27 mouse cellular contexts compared by ENCODE assay signal in the genomic region with DNA sequence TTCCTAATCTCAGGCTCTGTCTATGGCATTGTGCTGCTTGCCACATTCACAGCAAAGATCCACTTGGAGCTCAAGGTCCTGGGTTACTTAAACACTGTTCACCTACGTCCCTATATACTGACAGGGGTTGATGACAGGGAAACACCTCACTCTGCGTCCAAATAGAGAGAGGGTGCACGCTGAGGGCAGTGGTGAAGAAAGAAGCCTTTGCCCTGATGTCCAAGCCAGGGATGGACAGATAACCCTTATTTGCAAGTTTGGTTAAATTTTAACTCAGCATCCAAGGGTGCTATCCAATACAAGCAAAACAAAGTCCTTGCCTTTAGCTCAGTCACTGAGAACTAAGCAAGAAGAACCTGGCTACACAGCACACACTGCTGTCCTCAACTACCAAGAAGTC. TPM values are rescaled to one million over a fixed set of nuclear protein-coding genes. Genes with fewer than 3 reads are reported as not detected.
DNase-seq lines count a peak whose midpoint lies in the region; ATAC-seq and TF ChIP-seq lines count a peak whose summit lies in the region.
"Had no signal": no experiment of that assay in that cellular context is flagged by ENCODE, and none has a peak within 500 bp of the region (broad histone marks: within the 10 kb centered on the region; RNA-seq: fewer than 3 reads in every experiment).

No protein-coding gene starts in this region.

- H3K4me1 ChIP-seq in spleen, adult 2 months (ENCODE audit: control insufficient read depth, insufficient read depth, insufficient read length) = peaks cover 31% of the 10 kb centered on the region; the same call in 1 of the 2 replicates
- H3K4me1 ChIP-seq in liver, embryonic 15.5 days (replicated peaks) = peaks cover 25% of the 10 kb centered on the region

- no peak for TF ChIP-seq CTCF in spleen, adult 2 months (IDR thresholded peaks at IDR 0.05; ENCODE audit: extremely low read depth, insufficient read depth, insufficient read length, insufficient replicate concordance)

- peak; percentile 45 for DNase-seq in kidney, adult 18-20 months
- no peak for DNase-seq in kidney, postnatal 10 days
- no peak for DNase-seq in spleen, adult 2 months (ENCODE audit: low read depth in 1 of 2, low spot score in 2 of 2)
- no peak for DNase-seq in spleen, postnatal 36 days (ENCODE audit: low spot score in 2 of 2)
- no peak for DNase-seq in embryo, embryonic 9.5 days (ENCODE audit: extremely low spot score)
- DNase-seq in urinary bladder, postnatal 36 days (ENCODE audit: low spot score in 2 of 2) = no peak
- DNase-seq: adrenal gland, adult 8-10 months; cerebellum, adult 11-12 months; cerebellum, postnatal 10 days; forebrain, postnatal 0 days; gastrocnemius, postnatal 25 days; heart, adult 18-20 months; heart, postnatal 10 days; lung, embryonic 14.5 days; right cerebral cortex, adult 18-20 months; right cerebral cortex, postnatal 4 days; thymus, adult 2 months; thymus, postnatal 4 days had no signal

- no peak overlapping the region for H3K4me3 ChIP-seq in spleen, adult 2 months (ENCODE audit: extremely low read depth, insufficient read depth, insufficient read length)
- no peak overlapping the region for H3K4me3 ChIP-seq in liver, embryonic 15.5 days (replicated peaks)
- H3K4me3 ChIP-seq: embryonic facial prominence, embryonic 12.5 days; heart, embryonic 12.5 days; limb, embryonic 12.5 days; myocyte had no signal

- H3K9ac ChIP-seq in liver, embryonic 15.5 days = no peak overlapping the region
- H3K9ac ChIP-seq: embryonic facial prominence, embryonic 12.5 days; forebrain, postnatal 0 days; heart, embryonic 12.5 days; limb, embryonic 12.5 days; lung, embryonic 14.5 days had no signal

- no peaks in the 10 kb centered on the region for H3K36me3 ChIP-seq in spleen, adult 2 months (ENCODE audit: control insufficient read depth, insufficient read depth, low read length)
- no peaks in the 10 kb centered on the region for H3K36me3 ChIP-seq in liver, embryonic 15.5 days (replicated peaks)
- H3K36me3 ChIP-seq: embryonic facial prominence, embryonic 12.5 days; heart, embryonic 12.5 days; limb, embryonic 12.5 days had no signal

- WGBS in spleen, adult 2 months = 88% methylated on average over 3 of the region's 3 CpGs
- WGBS in liver, embryonic 15.5 days (ENCODE audit: insufficient replicate concordance) = 57% methylated on average over 3 of the region's 3 CpGs

- TF ChIP-seq POLR2A in spleen, adult 2 months (IDR thresholded peaks at IDR 0.05; ENCODE audit: low read depth, low read length) = no peak

- ATAC-seq in liver, embryonic 15.5 days (ENCODE audit: insufficient read depth) = peak; percentile 75
- no peak for ATAC-seq in activated CD4-positive, CD25-positive, alpha-beta regulatory T cell, adult 4 months
- ATAC-seq: CD4-positive, CD25-positive, alpha-beta regulatory T cell, adult 4 months; forebrain, postnatal 0 days; midbrain, embryonic 16.5 days had no signal

- H3K27ac ChIP-seq in spleen, adult 2 months (ENCODE audit: insufficient read depth, low read length) = peak overlapping the region; percentile 62
- H3K27ac ChIP-seq in liver, embryonic 15.5 days (replicated peaks) = peak overlapping the region; percentile 77
- H3K27ac ChIP-seq: embryonic facial prominence, embryonic 12.5 days; limb, embryonic 12.5 days; stomach, postnatal 0 days had no signal

- H3K4me2 ChIP-seq in liver, embryonic 15.5 days = no peak overlapping the region
- H3K4me2 ChIP-seq: embryonic facial prominence, embryonic 12.5 days; heart, embryonic 12.5 days; limb, embryonic 12.5 days; lung, embryonic 14.5 days had no signal

- H3K9me3 ChIP-seq in liver, embryonic 15.5 days (replicated peaks) = no peaks in the 10 kb centered on the region
- H3K9me3 ChIP-seq: embryonic facial prominence, embryonic 12.5 days; heart, embryonic 12.5 days; limb, embryonic 12.5 days had no signal

- no peaks in the 10 kb centered on the region for H3K27me3 ChIP-seq in spleen, adult 2 months (ENCODE audit: control insufficient read depth, insufficient read depth, low read length)
- no peaks in the 10 kb centered on the region for H3K27me3 ChIP-seq in liver, embryonic 15.5 days
- H3K27me3 ChIP-seq: embryonic facial prominence, embryonic 12.5 days had no signal

RNA-seq across cellular contexts. Expression of a gene that starts 28.1 kb away (rescaled TPM):
- 94.1 and 116 TPM in 2 replicates for polyA plus RNA-seq in spleen, adult 2 months (2012; rRNA removed)
- 5.4 and 6.1 TPM in 2 replicates for polyA plus RNA-seq in liver, embryonic 15.5 days (2015; fragmentation: Nextera tagmentation; extraction: Ambion mirVana)
- not detected for polyA plus RNA-seq in activated CD4-positive, CD25-positive, alpha-beta regulatory T cell, adult 4 months (2017; shearing (Covaris generic))

Comparison
In these comparisons a context has a peak if more than half of its experiments do, and no peak if none do; other contexts are left out.
1. RNA of a gene that starts 28.1 kb away (polyA plus RNA-seq): 94.1 to 116 TPM in spleen, adult 2 months; 5.4 to 6.1 TPM in liver, embryonic 15.5 days and not detected in activated CD4-positive, CD25-positive, alpha-beta regulatory T cell, adult 4 months; every median in the first group is over 10 times any median in the second.